Comparison of ENCODE assay signal across 25 mouse cellular contexts in genomic region chr2:91834272-91834671, GRCm38 (mm10).
DNase-seq lines count a peak whose midpoint lies in the region; ATAC-seq and TF ChIP-seq lines count a peak whose summit lies in the region.
"Had no signal": no experiment of that assay in that cellular context is flagged by ENCODE, and none has a peak within 500 bp of the region (broad histone marks: within the 10 kb centered on the region; RNA-seq: fewer than 3 reads in every experiment).

No protein-coding gene starts in this region.

- no peak overlapping the region for H3K4me2 ChIP-seq in embryonic facial prominence, embryonic 13.5 days
- peak overlapping the region; percentile 19; the same call in 1 of the 2 replicates for H3K4me2 ChIP-seq in liver, embryonic 12.5 days
- H3K4me2 ChIP-seq in liver, postnatal 0 days (ENCODE audit: low read depth, low read length) = no peak overlapping the region
- H3K4me2 ChIP-seq: heart, embryonic 11.5 days; hindbrain, embryonic 13.5 days; intestine, embryonic 15.5 days had no signal

- H3K27ac ChIP-seq in embryonic facial prominence, embryonic 13.5 days = 0 out of 2 replicates have a peak overlapping the region, but pooled peaks have one; percentile 28
- H3K27ac ChIP-seq in embryonic facial prominence, embryonic 10.5 days (replicated peaks) = no peak overlapping the region
- H3K27ac ChIP-seq in liver, embryonic 12.5 days = 0 out of 2 replicates have a peak overlapping the region, but pooled peaks have one; percentile 24
- H3K27ac ChIP-seq in liver, postnatal 0 days (ENCODE audit: low read depth) = no peak overlapping the region
- H3K27ac ChIP-seq in embryonic fibroblast, embryonic 13.5 days (ENCODE audit: insufficient read depth, low read length) = peak overlapping the region; percentile 26; the same call in 1 of the 2 replicates
- H3K27ac ChIP-seq: hindbrain, embryonic 10.5 days; hindbrain, embryonic 13.5 days; intestine, embryonic 15.5 days had no signal

- 45% methylated on average over 1 of the region's 1 CpGs for WGBS in embryonic facial prominence, embryonic 13.5 days
- 92% methylated on average over 1 of the region's 1 CpGs for WGBS in embryonic facial prominence, embryonic 10.5 days
- 54% methylated on average over 1 of the region's 1 CpGs for WGBS in liver, embryonic 12.5 days (ENCODE audit: insufficient replicate concordance)
- 68% methylated on average over 1 of the region's 1 CpGs for WGBS in liver, postnatal 0 days (ENCODE audit: insufficient replicate concordance)

- no peak for TF ChIP-seq CTCF in liver, postnatal 0 days (IDR thresholded peaks at IDR 0.05; ENCODE audit: low read depth)
- TF ChIP-seq CTCF in embryonic fibroblast, embryonic 13.5 days (IDR thresholded peaks at IDR 0.05; ENCODE audit: borderline replicate concordance, insufficient read depth, low read length) = no peak

- peaks cover 5% of the 10 kb centered on the region; the same call in 1 of the 2 replicates for H3K36me3 ChIP-seq in embryonic facial prominence, embryonic 13.5 days
- H3K36me3 ChIP-seq in embryonic facial prominence, embryonic 10.5 days (replicated peaks) = peaks cover 12% of the 10 kb centered on the region; the same call in 1 of the 2 replicates
- H3K36me3 ChIP-seq in liver, embryonic 12.5 days = no peaks in the 10 kb centered on the region
- H3K36me3 ChIP-seq in liver, postnatal 0 days (replicated peaks; ENCODE audit: insufficient read depth, low read length) = no peaks in the 10 kb centered on the region
- H3K36me3 ChIP-seq: hindbrain, embryonic 10.5 days; intestine, embryonic 15.5 days had no signal

- peaks cover 8% of the 10 kb centered on the region; the same call in 1 of the 2 replicates for H3K4me1 ChIP-seq in embryonic facial prominence, embryonic 13.5 days
- H3K4me1 ChIP-seq in embryonic facial prominence, embryonic 10.5 days = no peaks in the 10 kb centered on the region
- H3K4me1 ChIP-seq in liver, embryonic 12.5 days = peaks cover 23% of the 10 kb centered on the region
- H3K4me1 ChIP-seq in liver, postnatal 0 days (ENCODE audit: insufficient read depth) = peaks cover 8% of the 10 kb centered on the region; the same call in 1 of the 2 replicates
- H3K4me1 ChIP-seq in embryonic fibroblast, embryonic 13.5 days (ENCODE audit: control insufficient read depth, insufficient read depth, low read length) = peaks cover 4% of the 10 kb centered on the region; the same call in 1 of the 2 replicates
- H3K4me1 ChIP-seq: hindbrain, embryonic 10.5 days; hindbrain, embryonic 13.5 days had no signal

- H3K27me3 ChIP-seq in embryonic facial prominence, embryonic 13.5 days = no peaks in the 10 kb centered on the region
- no peaks in the 10 kb centered on the region for H3K27me3 ChIP-seq in embryonic facial prominence, embryonic 10.5 days (replicated peaks; ENCODE audit: low read depth, poor library complexity, severe bottlenecking)
- no peaks in the 10 kb centered on the region for H3K27me3 ChIP-seq in liver, embryonic 12.5 days (replicated peaks)
- H3K27me3 ChIP-seq in liver, postnatal 0 days (ENCODE audit: insufficient read depth, low read length) = no peaks in the 10 kb centered on the region
- H3K27me3 ChIP-seq: CH12.LX; hindbrain, embryonic 13.5 days; intestine, embryonic 15.5 days had no signal

- no peak overlapping the region for H3K4me3 ChIP-seq in embryonic facial prominence, embryonic 13.5 days
- H3K4me3 ChIP-seq in embryonic facial prominence, embryonic 10.5 days = no peak overlapping the region
- H3K4me3 ChIP-seq in liver, embryonic 12.5 days = no peak overlapping the region
- no peak overlapping the region for H3K4me3 ChIP-seq in liver, postnatal 0 days (ENCODE audit: low read depth, low read length)
- H3K4me3 ChIP-seq in embryonic fibroblast, embryonic 13.5 days (ENCODE audit: insufficient read depth, low read length) = no peak overlapping the region
- H3K4me3 ChIP-seq: hindbrain, embryonic 10.5 days; hindbrain, embryonic 13.5 days; intestine, embryonic 15.5 days had no signal

- H3K9me3 ChIP-seq in embryonic facial prominence, embryonic 13.5 days = no peaks in the 10 kb centered on the region
- no peaks in the 10 kb centered on the region for H3K9me3 ChIP-seq in embryonic facial prominence, embryonic 10.5 days
- no peaks in the 10 kb centered on the region for H3K9me3 ChIP-seq in liver, embryonic 12.5 days (replicated peaks)
- H3K9me3 ChIP-seq in liver, postnatal 0 days (ENCODE audit: low read length) = no peaks in the 10 kb centered on the region
- H3K9me3 ChIP-seq: G1E; hindbrain, embryonic 10.5 days; hindbrain, embryonic 13.5 days; intestine, embryonic 15.5 days had no signal

- no peak overlapping the region for H3K9ac ChIP-seq in embryonic facial prominence, embryonic 13.5 days
- H3K9ac ChIP-seq in liver, embryonic 12.5 days = no peak overlapping the region
- H3K9ac ChIP-seq in liver, postnatal 0 days (replicated peaks) = no peak overlapping the region
- H3K9ac ChIP-seq: forebrain, postnatal 0 days; hindbrain, embryonic 13.5 days; intestine, embryonic 15.5 days had no signal

- no peak for DNase-seq in embryonic facial prominence, embryonic 10.5 days (ENCODE audit: low spot score)
- DNase-seq in liver, postnatal 0 days = no peak
- DNase-seq: adrenal gland, postnatal 10 days; adrenal gland, postnatal 36 days; B cell, adult 2 months; cerebellum, adult 11 months; cerebellum, adult 2 months; cerebellum, adult 9-11 months; cerebellum, postnatal 25 days; forebrain, postnatal 0 days; gastrocnemius, postnatal 25 days; heart, postnatal 36 days; kidney, adult 11 months had no signal

- no peak for TF ChIP-seq POLR2A in embryonic fibroblast, embryonic 13.5 days (IDR thresholded peaks at IDR 0.05; ENCODE audit: low read depth, low read length)

- ATAC-seq in embryonic facial prominence, embryonic 13.5 days (ENCODE audit: insufficient number of reproducible peaks, insufficient read depth, low FRiP score, low TSS enrichment, low read depth) = no peak
- ATAC-seq in liver, embryonic 12.5 days = no peak
- ATAC-seq in liver, postnatal 0 days = no peak
- ATAC-seq in cerebellum, adult (ENCODE audit: insufficient number of reproducible peaks, low FRiP score, low TSS enrichment) = no peak
- ATAC-seq: forebrain, embryonic 14.5 days; forebrain, postnatal 0 days; hindbrain, embryonic 16.5 days; intestine, embryonic 15.5 days had no signal

- no peak for TF ChIP-seq EP300 in liver, postnatal 0 days (IDR thresholded peaks at IDR 0.05; ENCODE audit: low read depth)

Comparison
In these comparisons a context has a peak if more than half of its experiments do, and no peak if none do; other contexts are left out.
1. H3K27ac ChIP-seq: peak in embryonic facial prominence, embryonic 13.5 days (single experiment), liver, embryonic 12.5 days (single experiment) and embryonic fibroblast, embryonic 13.5 days (single experiment); none in embryonic facial prominence, embryonic 10.5 days (single experiment) and liver, postnatal 0 days (single experiment).